Mouse (Mus musculus) limb, embryonic 14.5 days (tissue): Measurements from ENCODE around the gene Unc93a2. TPM values are rescaled to one million over a fixed set of nuclear protein-coding genes. Genes with fewer than 3 reads are reported as not detected.
"Not testable (repeated sequence)": the region's sequence is repeated elsewhere in the genome, so short reads cannot be mapped to it uniquely, and the experiment has no call there.

ENCODE experiments used
- ATAC-seq: fragments of 200-750 bp; cut with Nextera tagmentation; 2 replicates; pipeline ENCODE4 v1.8.0; 2017; ENCODE audit warnings: low read depth, moderate number of reproducible peaks, moderate TSS enrichment; ENCODE audit not compliant: low FRiP score
- DNase-seq: peaks from one replicate; pipeline ENCODE4 v3.0.0-alpha.2; 2015; ENCODE audit warnings: low spot score
- H3K27ac ChIP-seq: fragments of 300-500 bp; sonication (generic); replicated peaks from 2 replicates; pipeline ENCODE4 v1.5.1; 2014; ENCODE audit warnings: low read depth, mild to moderate bottlenecking, low read length, moderate library complexity, mixed read lengths
- H3K27me3 ChIP-seq: fragments of 300-500 bp; sonication (generic); 2 replicates; pipeline ENCODE4 v1.6.1; 2014; ENCODE audit warnings: low read length, mixed read lengths; ENCODE audit not compliant: control insufficient read depth, insufficient read depth
- H3K36me3 ChIP-seq: fragments of 300-500 bp; sonication (generic); 2 replicates; pipeline ENCODE4 v1.6.1; 2014; ENCODE audit warnings: mild to moderate bottlenecking, low read length, moderate library complexity, mixed read lengths; ENCODE audit not compliant: control insufficient read depth, insufficient read depth
- H3K4me1 ChIP-seq: fragments of 300-500 bp; sonication (generic); 2 replicates; pipeline ENCODE4 v1.6.1; 2014; ENCODE audit warnings: antibody characterized with exemption, low read length, mixed read lengths; ENCODE audit not compliant: control insufficient read depth, insufficient read depth
- H3K4me2 ChIP-seq: fragments of 300-500 bp; sonication (generic); replicated peaks from 2 replicates; pipeline ENCODE4 v1.6.1; 2014; ENCODE audit warnings: low read depth, mild to moderate bottlenecking, low read length, moderate library complexity; ENCODE audit not compliant: severe bottlenecking
- H3K4me3 ChIP-seq: fragments of 300-500 bp; sonication (generic); replicated peaks from 2 replicates; pipeline ENCODE4 v1.5.1; 2014; ENCODE audit warnings: low read length
- H3K9ac ChIP-seq: fragments of 300-500 bp; sonication (generic); 2 replicates; pipeline ENCODE4 v1.6.1; 2014; ENCODE audit warnings: mild to moderate bottlenecking, low read depth, low read length, moderate library complexity; ENCODE audit not compliant: severe bottlenecking
- H3K9me3 ChIP-seq: fragments of 300-500 bp; sonication (generic); 2 replicates; pipeline ENCODE4 v1.6.1; 2016; ENCODE audit warnings: low read length; ENCODE audit not compliant: control insufficient read depth
- WGBS: fragments of 180-500 bp; shearing (Covaris S2); extraction: QIAGEN DNeasy Blood & Tissue Kit; methylation state at CpG from one replicate; pipeline ENCODE4 v1.1.7; 2014; 5-methylcytosine and 5-hydroxymethylcytosine counted together
- polyA plus RNA-seq, 2 experiments: library from polyadenylated mRNA; depleted of rRNA in 1 of 2; stranded (reverse) in 1 of 2; unstranded in 1 of 2; fragments of >200 nt; fragmentation: Nextera tagmentation in 1 of 2; extraction: Ambion mirVana in 1 of 2; gene quantifications; 2 replicates each; pipeline versions ENCODE4 v1.2.1 to v1.2.3; 2012 to 2014

Unc93a2 gene
- polyA plus RNA-seq, 2 experiments, result 0.06 TPM; not detected in 1

GRCm38 (mm10) chr17:7366265-7366664 is 19.0 kb downstream of the Unc93a2 start:
- H3K9ac ChIP-seq, H3K27me3 ChIP-seq, H3K4me3 ChIP-seq, H3K4me1 ChIP-seq, H3K36me3 ChIP-seq, ATAC-seq, H3K9me3 ChIP-seq, H3K27ac ChIP-seq, H3K4me2 ChIP-seq, DNase-seq: not testable (repeated sequence)
- no CpG with 5 or more reads among the region's 1 CpGs for WGBS

DNA sequence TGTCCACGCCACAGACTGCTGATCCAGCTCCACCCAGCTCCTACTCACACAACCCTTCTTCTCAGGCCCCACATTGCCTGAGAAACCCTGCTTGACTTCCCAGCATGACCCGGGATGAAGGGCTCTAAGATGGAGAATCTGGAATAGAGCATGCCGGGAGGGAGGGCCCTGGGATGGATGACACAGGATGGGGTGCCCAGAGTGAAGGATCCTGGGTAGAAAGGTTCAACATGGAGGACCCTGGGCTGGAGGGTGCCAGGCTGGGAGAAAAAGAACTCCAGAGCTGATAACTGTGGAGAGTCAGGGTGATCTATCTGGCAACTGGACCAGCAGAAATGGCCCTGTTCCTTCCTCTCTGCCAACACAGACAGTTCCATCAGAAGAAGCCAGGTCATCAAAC is 19.6 kb downstream of the Unc93a2 start:
- not testable (repeated sequence) for H3K27ac ChIP-seq, H3K36me3 ChIP-seq, H3K4me2 ChIP-seq, H3K4me1 ChIP-seq, H3K27me3 ChIP-seq, H3K4me3 ChIP-seq, DNase-seq, H3K9me3 ChIP-seq, H3K9ac ChIP-seq, ATAC-seq
- WGBS, result no CpG with 5 or more reads among the region's 3 CpGs

DNA sequence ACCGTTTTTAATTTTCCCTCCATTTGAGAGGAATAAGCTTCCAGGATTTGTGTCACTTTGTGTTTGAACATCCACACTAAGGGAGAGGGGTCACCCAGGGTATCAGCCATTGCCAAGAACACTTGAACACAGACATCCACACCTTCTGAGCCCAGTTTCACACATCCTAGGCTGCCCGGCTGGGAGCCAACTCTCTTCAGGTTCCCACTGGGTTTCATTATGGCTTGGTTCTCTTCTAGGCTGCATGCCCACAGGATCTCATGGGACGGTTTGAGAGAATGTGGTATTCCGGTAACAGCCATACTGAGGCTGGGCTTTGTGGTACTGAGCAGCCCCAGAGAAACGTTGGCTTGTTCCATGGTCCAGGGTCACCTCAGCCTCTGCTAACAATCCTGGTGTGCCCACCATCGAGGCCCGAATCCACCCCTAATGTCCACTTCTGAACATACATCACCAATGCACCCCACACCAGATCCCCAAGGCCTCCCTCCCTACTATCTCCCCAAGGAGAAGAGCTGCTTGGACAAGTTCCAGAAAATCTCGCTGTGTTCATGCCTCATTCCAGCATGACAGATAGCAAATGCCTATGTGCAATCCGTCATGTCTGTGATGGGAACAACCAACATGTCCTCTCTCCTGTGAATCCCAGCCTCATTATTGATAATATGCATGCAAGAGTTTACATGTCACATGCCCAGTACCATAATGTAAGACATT is 24.4 kb downstream of the Unc93a2 start:
- not testable (repeated sequence) for ATAC-seq, H3K4me3 ChIP-seq
- 79% methylated on average over 9 of the region's 9 CpGs for WGBS

GRCm38 (mm10) chr17:7359806-7360205 is 25.5 kb downstream of the Unc93a2 start:
- H3K9me3 ChIP-seq, H3K36me3 ChIP-seq, H3K9ac ChIP-seq, DNase-seq, H3K4me3 ChIP-seq, H3K4me1 ChIP-seq, H3K27ac ChIP-seq, H3K27me3 ChIP-seq, ATAC-seq, H3K4me2 ChIP-seq: not testable (repeated sequence)
- WGBS, result 81% methylated on average over 4 of the region's 4 CpGs

More for the DNA sequence above, 24.4 kb downstream of the Unc93a2 start:
- not testable (repeated sequence) for H3K4me2 ChIP-seq, DNase-seq, H3K9ac ChIP-seq, H3K27ac ChIP-seq, H3K36me3 ChIP-seq, H3K27me3 ChIP-seq, H3K9me3 ChIP-seq, H3K4me1 ChIP-seq

GRCm38 (mm10) chr17:7352596-7352995 is 32.7 kb downstream of the Unc93a2 start, which contains the start of gene Ttll2:
Ttll2 (minus strand) TSS chr17:7352696.
- WGBS, result 71% methylated on average over 1 of the region's 1 CpGs
- not testable (repeated sequence) for H3K27ac ChIP-seq

GRCm38 (mm10) chr17:7348765-7349164 is 36.5 kb downstream of the Unc93a2 start:
- not testable (repeated sequence) for ATAC-seq, H3K27me3 ChIP-seq, H3K9ac ChIP-seq, H3K4me2 ChIP-seq, H3K9me3 ChIP-seq, DNase-seq, H3K4me1 ChIP-seq, H3K36me3 ChIP-seq, H3K27ac ChIP-seq, H3K4me3 ChIP-seq
- WGBS, result 61% methylated on average over 2 of the region's 3 CpGs

More at GRCm38 (mm10) chr17:7352596-7352995, 32.7 kb downstream of the Unc93a2 start, which contains the start of gene Ttll2:
- not testable (repeated sequence) for H3K36me3 ChIP-seq, H3K27me3 ChIP-seq, H3K4me2 ChIP-seq, H3K4me3 ChIP-seq, H3K4me1 ChIP-seq, H3K9ac ChIP-seq, DNase-seq, ATAC-seq, H3K9me3 ChIP-seq

DNA sequence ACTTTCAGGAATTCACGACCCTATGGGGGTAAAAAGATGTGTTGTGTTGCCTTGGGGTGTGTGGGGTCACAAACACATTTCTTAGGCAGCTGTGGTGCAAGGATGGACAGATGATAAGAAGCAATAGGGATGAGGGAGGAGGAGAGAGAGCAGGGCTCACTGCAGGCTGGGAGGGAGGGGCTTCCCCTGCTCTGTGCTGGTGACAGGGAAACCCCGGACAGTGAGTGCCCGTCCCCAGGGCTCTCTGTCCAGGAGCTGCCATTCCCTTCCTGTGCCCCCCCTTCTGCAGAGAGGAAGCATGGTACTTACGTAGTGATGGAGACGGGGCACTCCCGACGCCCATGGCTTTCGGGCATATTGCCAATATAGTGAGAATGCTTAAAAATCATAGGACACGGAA is 47.9 kb downstream of the Unc93a2 start:
- not testable (repeated sequence) for H3K9me3 ChIP-seq, H3K4me1 ChIP-seq, H3K4me2 ChIP-seq, ATAC-seq, H3K27me3 ChIP-seq, H3K36me3 ChIP-seq, DNase-seq, H3K27ac ChIP-seq, H3K9ac ChIP-seq, H3K4me3 ChIP-seq
- WGBS, result 57% methylated on average over 8 of the region's 9 CpGs

- H3K9ac ChIP-seq, H3K27me3 ChIP-seq, H3K4me3 ChIP-seq, ATAC-seq, H3K4me1 ChIP-seq, H3K9me3 ChIP-seq, H3K27ac ChIP-seq, H3K4me2 ChIP-seq, H3K36me3 ChIP-seq, DNase-seq: not testable (repeated sequence)
- 50% methylated on average over 1 of the region's 5 CpGs for WGBS
Observed at GRCm38 (mm10) chr17:7332745-7333144, 52.5 kb downstream of the Unc93a2 start.
